Mouse (Mus musculus): ENCODE results near the gene Zfp777.

Zfp777 gene

GRCm38 (mm10) chr6:48025905-48026660, 22.6 kb downstream of the Zfp777 start:
- DNase-seq, result no peak

GRCm38 (mm10) chr6:48024994-48025345, 23.7 kb downstream of the Zfp777 start:
- DNase-seq, result no peak

GRCm38 (mm10) chr6:48024330-48024993, 24.2 kb downstream of the Zfp777 start:
- DNase-seq, result peak; percentile 32

DNA sequence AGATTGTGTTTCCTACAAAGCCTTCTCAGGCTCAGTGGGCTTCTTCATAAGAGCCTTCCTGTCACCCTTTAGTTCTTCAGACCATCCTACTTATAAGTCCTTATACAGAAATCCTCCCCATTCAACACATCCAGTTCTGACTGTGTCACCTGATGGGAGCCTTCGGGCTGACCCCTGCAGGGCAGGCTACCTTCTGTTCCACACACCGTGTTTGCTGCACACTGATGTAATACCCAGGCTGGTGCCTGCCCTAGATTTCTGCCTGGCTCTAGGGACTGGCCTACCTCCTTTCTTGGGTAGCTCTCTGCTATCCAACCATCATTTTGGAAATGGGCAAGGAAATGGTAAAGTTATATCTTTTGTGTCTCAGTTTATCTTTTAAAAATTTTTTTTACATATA, 26.0 kb downstream of the Zfp777 start:
- no peak for DNase-seq

- DNase-seq, result no peak
Measured at GRCm38 (mm10) chr6:48021678-48022077, 27.0 kb downstream of the Zfp777 start.

DNA sequence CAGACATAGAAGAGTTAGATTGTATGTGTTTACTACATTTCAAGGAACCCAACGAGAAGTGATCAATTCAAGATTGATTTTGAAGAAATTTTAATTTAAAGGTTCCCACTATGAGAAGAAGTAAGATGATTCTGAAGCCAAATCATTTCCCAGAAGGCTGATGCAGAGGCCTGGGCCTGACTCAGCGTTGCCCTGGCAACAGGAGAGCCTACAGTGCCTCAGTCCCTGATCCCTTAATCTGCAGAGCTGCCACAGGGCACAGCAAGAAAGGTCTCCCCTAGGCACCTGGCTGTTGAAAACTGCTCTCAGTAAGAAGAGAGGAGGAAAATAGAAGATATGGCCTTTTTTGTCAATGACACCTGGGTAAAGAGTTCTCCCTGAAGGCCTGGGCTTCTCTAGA, 28.7 kb downstream of the Zfp777 start:
- DNase-seq, result no peak

DNA sequence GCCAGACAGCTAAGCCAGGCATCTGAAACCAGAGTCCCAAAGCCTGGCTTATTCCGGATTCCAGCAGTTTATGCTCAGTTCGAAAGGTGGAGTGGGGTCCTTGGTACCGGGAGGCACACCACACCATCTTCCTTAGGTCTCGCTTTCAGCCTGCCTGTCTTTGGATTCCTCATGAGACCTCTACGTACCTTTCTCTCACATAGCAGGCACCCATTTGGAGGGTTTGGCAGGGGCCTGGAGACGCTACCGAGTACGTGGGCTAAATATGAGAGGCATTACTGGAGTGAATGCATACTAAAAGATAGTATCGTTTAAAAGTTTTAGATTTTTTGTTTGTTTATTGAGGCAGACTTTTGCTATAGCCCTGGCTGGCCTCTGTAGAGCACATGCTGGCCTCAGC, 31.9 kb downstream of the Zfp777 start:
- no peak for DNase-seq

DNA sequence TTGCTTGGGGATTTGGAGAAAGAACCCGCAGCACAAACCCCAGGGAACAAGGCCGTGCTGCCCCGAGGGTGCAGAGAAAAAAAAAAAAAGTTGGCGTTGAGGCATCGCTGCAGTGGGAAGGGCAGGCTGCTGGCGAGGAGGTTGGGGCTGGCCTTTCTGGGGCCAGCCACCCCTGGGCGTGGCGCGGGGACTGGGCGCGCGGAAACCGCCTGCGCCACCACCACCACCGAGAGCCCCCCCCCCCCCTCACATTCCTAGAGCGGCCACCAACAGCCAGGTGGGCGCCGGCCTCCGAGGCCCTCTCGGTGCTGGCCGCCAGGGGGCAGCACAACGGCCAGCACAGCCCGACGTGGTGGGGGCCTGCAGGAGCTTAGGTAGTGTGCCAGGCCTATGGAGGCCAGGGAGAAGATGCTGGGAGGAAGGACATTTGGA, 32.6 kb downstream of the Zfp777 start:
- peak; percentile 70 for DNase-seq

DNA sequence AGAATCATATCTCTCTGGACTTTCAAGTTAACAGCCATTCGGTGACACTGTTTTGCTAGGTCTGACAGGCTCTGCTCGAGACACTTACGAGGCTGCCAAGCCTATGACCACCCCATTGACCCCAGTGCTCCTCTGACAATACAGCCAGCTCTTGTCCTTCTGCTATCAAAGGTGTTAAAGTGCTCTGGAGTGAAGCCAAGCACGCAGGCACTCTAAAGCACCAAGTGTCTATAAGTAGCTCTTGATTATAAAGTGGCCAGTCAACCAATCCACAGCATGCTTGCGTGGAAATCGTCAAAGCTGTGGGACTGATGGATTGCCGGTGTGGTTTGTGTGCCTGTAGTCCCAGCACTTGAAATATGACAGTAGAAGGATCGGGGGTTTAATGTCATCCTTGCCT, 38.0 kb downstream of the Zfp777 start:
- DNase-seq, result no peak

DNA sequence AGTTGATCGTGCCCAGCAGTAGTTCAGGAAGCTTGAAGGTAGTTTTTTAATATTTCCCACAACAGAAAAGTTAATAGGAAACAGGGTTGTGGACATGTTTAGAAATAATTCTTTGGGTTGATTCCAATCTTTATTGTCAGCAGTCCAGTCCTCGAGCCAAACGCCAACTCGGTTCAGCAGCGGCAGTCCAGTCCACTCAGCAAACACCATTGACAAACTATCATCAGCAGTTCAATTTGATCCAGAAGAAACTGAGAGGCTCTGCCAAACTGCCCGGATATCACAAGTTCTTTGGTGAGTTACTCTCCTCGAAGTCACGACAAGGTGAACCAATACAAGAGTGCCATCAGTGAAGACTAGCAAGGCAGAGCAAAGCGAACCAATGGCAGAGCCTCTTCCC, 53.0 kb downstream of the Zfp777 start:
- no peak for DNase-seq

- DNase-seq, result no peak
Measured at GRCm38 (mm10) chr6:47983936-47984335, 64.8 kb downstream of the Zfp777 start.

DNA sequence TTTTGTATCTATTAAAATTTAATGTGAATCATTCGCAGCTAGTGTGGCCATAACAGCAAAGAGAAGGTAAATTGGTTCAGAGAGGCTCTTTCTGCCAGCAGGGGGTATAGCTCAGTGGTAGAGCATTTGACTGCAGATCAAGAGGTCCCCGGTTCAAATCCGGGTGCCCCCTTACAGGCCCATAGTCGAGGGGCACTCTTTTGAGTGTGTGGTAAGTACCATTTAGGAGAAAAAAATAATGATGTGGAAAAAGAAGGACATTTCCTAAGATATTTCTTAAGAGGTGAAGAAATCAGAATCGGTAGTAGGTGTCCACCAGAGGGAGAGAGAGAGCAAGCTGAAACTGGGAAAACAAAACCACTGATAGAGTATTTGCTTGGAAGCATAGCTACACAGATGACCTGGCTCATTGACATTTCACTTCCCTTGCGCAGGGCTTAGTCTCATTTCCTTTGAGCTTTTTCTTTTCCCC, 69.8 kb downstream of the Zfp777 start:
- DNase-seq, result peak; percentile 54

GRCm38 (mm10) chr6:47974599-47974998, 74.1 kb downstream of the Zfp777 start:
- DNase-seq, result no peak
